Mouse (Mus musculus) frontal cortex, postnatal 36 days (tissue): Measurements from ENCODE around the gene Sdc3.

ENCODE experiments used
- DNase-seq, 2 experiments: peaks; one replicate each; pipeline ENCODE4 v3.0.0; 2022; ENCODE audit warnings: low spot score in 2 of 2

The Sdc3 gene

GRCm38 (mm10) chr4:130792376-130793179, at the start of gene Sdc3:
Gene Sdc3 (plus strand): TSS chr4:130792537.
- DNase-seq = no peak

- no peak for DNase-seq
Measured at GRCm38 (mm10) chr4:130744058-130744457, 48.3 kb upstream of the Sdc3 start.

- DNase-seq = peak; percentile 79 to 91
Measured at GRCm38 (mm10) chr4:130745561-130746306, 46.6 kb upstream of the Sdc3 start.

GRCm38 (mm10) chr4:130749566-130749965, 42.8 kb upstream of the Sdc3 start:
- DNase-seq = no peak

GRCm38 (mm10) chr4:130751966-130752365, 40.4 kb upstream of the Sdc3 start:
- DNase-seq = no peak

- DNase-seq = no peak
Measured at GRCm38 (mm10) chr4:130752591-130752990, 39.7 kb upstream of the Sdc3 start.

GRCm38 (mm10) chr4:130753755-130754154, 38.6 kb upstream of the Sdc3 start:
- no peak for DNase-seq

- peak in 1 of 2 experiments; percentile 44 for DNase-seq
Measured at GRCm38 (mm10) chr4:130754776-130755175, 37.6 kb upstream of the Sdc3 start.

GRCm38 (mm10) chr4:130759875-130760274, 32.5 kb upstream of the Sdc3 start:
- no peak for DNase-seq

- no peak for DNase-seq
Measured at GRCm38 (mm10) chr4:130761809-130762208, 30.5 kb upstream of the Sdc3 start.

GRCm38 (mm10) chr4:130765399-130766160, 26.8 kb upstream of the Sdc3 start:
- no peak for DNase-seq

- DNase-seq = no peak
Measured at GRCm38 (mm10) chr4:130766387-130766786, 25.9 kb upstream of the Sdc3 start.

GRCm38 (mm10) chr4:130766926-130767325, 25.4 kb upstream of the Sdc3 start:
- DNase-seq = no peak

GRCm38 (mm10) chr4:130773899-130774298, 18.4 kb upstream of the Sdc3 start:
- no peak for DNase-seq

- DNase-seq = no peak
Measured at GRCm38 (mm10) chr4:130774822-130775221, 17.5 kb upstream of the Sdc3 start.

- no peak for DNase-seq
Measured at GRCm38 (mm10) chr4:130777647-130778046, 14.7 kb upstream of the Sdc3 start.

- peak; percentile 57 to 67 for DNase-seq
Measured at GRCm38 (mm10) chr4:130779037-130779436, 13.3 kb upstream of the Sdc3 start.

- DNase-seq = no peak
Measured at GRCm38 (mm10) chr4:130782492-130782891, 9.8 kb upstream of the Sdc3 start.

- peak in 1 of 2 experiments; percentile 58 for DNase-seq
Measured at GRCm38 (mm10) chr4:130784755-130785154, 7.6 kb upstream of the Sdc3 start.

- no peak for DNase-seq
Measured at GRCm38 (mm10) chr4:130787530-130787929, 4.8 kb upstream of the Sdc3 start.

GRCm38 (mm10) chr4:130790180-130790579, 2.2 kb upstream of the Sdc3 start:
- peak; percentile 89 to 90 for DNase-seq

GRCm38 (mm10) chr4:130791811-130792375, 444 bp upstream of the Sdc3 start:
- peak; percentile 51 to 55 for DNase-seq
